In genomic region chr7:142079365-142079764, GRCm38 (mm10) we compare ENCODE assay signal across 39 mouse cellular contexts. TPM values are rescaled to one million over a fixed set of nuclear protein-coding genes. Genes with fewer than 3 reads are reported as not detected.
A peak's percentile ranks its signal among the peaks of the same experiment; 100 is the strongest.
DNase-seq lines count a peak whose midpoint lies in the region; ATAC-seq and TF ChIP-seq lines count a peak whose summit lies in the region.
"Had no signal": no experiment of that assay in that cellular context is flagged by ENCODE, and none has a peak within 500 bp of the region (broad histone marks: within the 10 kb centered on the region; RNA-seq: fewer than 3 reads in every experiment).

No protein-coding gene starts in this region.

- H3K36me3 ChIP-seq in kidney, adult 2 months (ENCODE audit: control insufficient read depth, insufficient read depth, low read length): no peaks in the 10 kb centered on the region
- H3K36me3 ChIP-seq in lung, postnatal 0 days (ENCODE audit: insufficient read depth, low read length): no peaks in the 10 kb centered on the region
- H3K36me3 ChIP-seq: embryonic facial prominence, embryonic 13.5 days; stomach, embryonic 15.5 days had no signal

- H3K4me1 ChIP-seq in kidney, adult 2 months (ENCODE audit: control insufficient read depth, insufficient read depth, low read length): no peaks in the 10 kb centered on the region
- peaks cover 2% of the 10 kb centered on the region; the same call in 1 of the 2 replicates for H3K4me1 ChIP-seq in lung, postnatal 0 days (ENCODE audit: insufficient read depth, low read depth, low read length)
- peaks cover 5% of the 10 kb centered on the region for H3K4me1 ChIP-seq in lung, adult 2 months (ENCODE audit: control insufficient read depth, insufficient read depth, low read length)

- no peak for TF ChIP-seq EP300 in lung, postnatal 0 days (IDR thresholded peaks at IDR 0.05)

- no peaks in the 10 kb centered on the region for H3K9me3 ChIP-seq in lung, postnatal 0 days (ENCODE audit: low read length)
- H3K9me3 ChIP-seq: embryonic facial prominence, embryonic 13.5 days; forebrain, embryonic 10.5 days; forebrain, embryonic 15.5 days; heart, embryonic 15.5 days; hindbrain, embryonic 15.5 days; stomach, embryonic 15.5 days had no signal

- no peak for TF ChIP-seq CTCF in kidney, adult 2 months (conservative IDR thresholded peaks at IDR 0.05; ENCODE audit: insufficient read depth, insufficient read length, low read depth, low read length)
- peak; percentile 22; the same call in 1 of the 2 replicates for TF ChIP-seq CTCF in lung, postnatal 0 days (IDR thresholded peaks at IDR 0.05)
- TF ChIP-seq CTCF in lung, adult 2 months (IDR thresholded peaks at IDR 0.05; ENCODE audit: insufficient read depth, low read length): no peak

- peak; percentile 3 to 4 for DNase-seq in cerebellum, postnatal 36 days
- no peak for DNase-seq in cerebellum, adult 18-20 months
- DNase-seq in kidney, adult 2 months: peak; percentile 32
- DNase-seq in kidney, postnatal 25 days: no peak
- no peak for DNase-seq in lung, postnatal 0 days (ENCODE audit: low spot score)
- no peak for DNase-seq in lung, adult 2 months
- no peak for DNase-seq in adrenal gland, postnatal 14 days
- DNase-seq: adrenal gland, adult 8-10 months; cerebellum, adult 11 months; heart, postnatal 36 days; kidney, adult 11 months; layer of hippocampus, postnatal 36 days; lung, embryonic 14.5 days; right cerebral cortex, postnatal 25 days; thymus, postnatal 14 days had no signal

- no peak overlapping the region for H3K27ac ChIP-seq in kidney, adult 2 months (ENCODE audit: insufficient read depth, low read depth, low read length)
- no peak overlapping the region for H3K27ac ChIP-seq in lung, postnatal 0 days (ENCODE audit: low read length)
- H3K27ac ChIP-seq: embryonic facial prominence, embryonic 13.5 days; forebrain, embryonic 10.5 days; forebrain, embryonic 15.5 days; heart, embryonic 15.5 days; hindbrain, embryonic 15.5 days; kidney, postnatal 0 days; stomach, embryonic 15.5 days had no signal

- H3K4me3 ChIP-seq in kidney, adult 2 months (ENCODE audit: insufficient read depth, low read depth, low read length): no peak overlapping the region
- no peak overlapping the region for H3K4me3 ChIP-seq in lung, postnatal 0 days (ENCODE audit: low read depth, low read length)
- no peak overlapping the region for H3K4me3 ChIP-seq in lung, adult 2 months (replicated peaks; ENCODE audit: extremely low read depth, low read depth, low read length)
- H3K4me3 ChIP-seq: embryonic facial prominence, embryonic 13.5 days; forebrain, embryonic 10.5 days; forebrain, embryonic 15.5 days; heart, embryonic 15.5 days; hindbrain, embryonic 15.5 days; stomach, embryonic 15.5 days had no signal

- no peak overlapping the region for H3K9ac ChIP-seq in lung, postnatal 0 days (replicated peaks; ENCODE audit: low read depth)
- H3K9ac ChIP-seq: embryonic facial prominence, embryonic 13.5 days; forebrain, embryonic 15.5 days; heart, embryonic 15.5 days; hindbrain, embryonic 15.5 days; lung, embryonic 14.5 days; stomach, embryonic 15.5 days had no signal

- no peak overlapping the region for H3K4me2 ChIP-seq in lung, postnatal 0 days (replicated peaks; ENCODE audit: low read depth, low read length)
- H3K4me2 ChIP-seq: embryonic facial prominence, embryonic 13.5 days; forebrain, embryonic 15.5 days; heart, embryonic 15.5 days; hindbrain, embryonic 15.5 days; lung, embryonic 14.5 days; midbrain, embryonic 11.5 days; stomach, embryonic 15.5 days had no signal

- ATAC-seq in lung, postnatal 0 days: peak; percentile 6; the same call in 1 of the 2 replicates
- ATAC-seq: forebrain, embryonic 15.5 days; inflammation-experienced regulatory T-cells, adult 6 months; midbrain, embryonic 16.5 days had no signal

- H3K27me3 ChIP-seq in kidney, adult 2 months (replicated peaks; ENCODE audit: control insufficient read depth, insufficient read depth, low read length): no peaks in the 10 kb centered on the region
- peaks cover 22% of the 10 kb centered on the region; the same call in 1 of the 2 replicates for H3K27me3 ChIP-seq in lung, postnatal 0 days (replicated peaks; ENCODE audit: insufficient read depth, low read length)
- H3K27me3 ChIP-seq: forebrain, embryonic 15.5 days; hindbrain, embryonic 15.5 days had no signal

- TF ChIP-seq POLR2A in kidney, adult 2 months (IDR thresholded peaks at IDR 0.05; ENCODE audit: low read depth, low read length): no peak
- TF ChIP-seq POLR2A in lung, adult 2 months (IDR thresholded peaks at IDR 0.05; ENCODE audit: borderline replicate concordance, extremely low read depth, low read depth, low read length): no peak

- WGBS in kidney, adult 2 months: 48% methylated on average over 5 of the region's 5 CpGs
- WGBS in lung, postnatal 0 days: 44% methylated on average over 5 of the region's 5 CpGs
- WGBS in lung, adult 2 months: 45% methylated on average over 5 of the region's 5 CpGs

RNA-seq across cellular contexts. Expression of gene Dusp8, which starts 16.3 kb away (rescaled TPM):
- polyA plus RNA-seq in kidney, adult 2 months (2012; rRNA removed): 3.6 and 3.7 TPM in 2 replicates
- polyA plus RNA-seq in lung, postnatal 0 days (2015; fragmentation: Nextera tagmentation; extraction: Ambion mirVana): 5.5 and 6.0 TPM in 2 replicates
- polyA plus RNA-seq in lung, adult 2 months (2012; rRNA removed): 30.1 and 33.3 TPM in 2 replicates
- 7.3 and 8.4 TPM in 2 replicates for total RNA-seq in adrenal gland, postnatal 14 days (2021)
- total RNA-seq: neutrophil, adult 5-6 weeks had no signal
- polyA plus RNA-seq: inflammation-experienced regulatory T-cells, adult 6 months had no signal

RNA-seq across cellular contexts. Expression of gene Mob2, which starts 18.5 kb away (rescaled TPM):
- polyA plus RNA-seq in kidney, adult 2 months (2012; rRNA removed): 44.0 and 45.3 TPM in 2 replicates
- 85.9 and 104 TPM in 2 replicates for polyA plus RNA-seq in lung, postnatal 0 days (2015; fragmentation: Nextera tagmentation; extraction: Ambion mirVana)
- polyA plus RNA-seq in lung, adult 2 months (2012; rRNA removed): 40.6 and 54.0 TPM in 2 replicates
- total RNA-seq in adrenal gland, postnatal 14 days (2021): 47.4 and 48.6 TPM in 2 replicates

RNA-seq across cellular contexts. Expression of gene Gm45618, which starts 41.2 kb away (rescaled TPM):
- not detected in 2 replicates for polyA plus RNA-seq in kidney, adult 2 months (2012; rRNA removed)
- not detected in 2 replicates for polyA plus RNA-seq in lung, postnatal 0 days (2015; fragmentation: Nextera tagmentation; extraction: Ambion mirVana)
- not detected in 2 replicates for polyA plus RNA-seq in lung, adult 2 months (2012; rRNA removed)
- not detected in 2 replicates for total RNA-seq in adrenal gland, postnatal 14 days (2021)
- total RNA-seq: adrenal gland, adult 8-10 months; CH12.LX; common myeloid progenitor, adult 5-6 weeks; ES-E14; gastrocnemius, adult 18-20 months; gastrocnemius, postnatal 4 days; heart, postnatal 36 days; layer of hippocampus, postnatal 36 days; left cerebral cortex, postnatal 10 days; liver, adult 2 months; neutrophil, adult 5-6 weeks had no signal
- polyA plus RNA-seq: C2C12; embryonic facial prominence, embryonic 13.5 days; forebrain, embryonic 15.5 days; frontal cortex, adult 2 months; heart, embryonic 15.5 days; hindbrain, embryonic 15.5 days; inflammation-experienced regulatory T-cells, adult 6 months; kidney, postnatal 0 days; large intestine, adult 2 months; limb, embryonic 11.5 days; liver, adult 2 months; lung, embryonic 14.5 days; midbrain, embryonic 11.5 days; neural tube, embryonic 11.5 days; stomach, embryonic 15.5 days; urinary bladder, adult 2 months had no signal

RNA-seq across cellular contexts. Expression of gene Gm39115, which starts 56.5 kb away (rescaled TPM):
- not detected in 2 replicates for polyA plus RNA-seq in kidney, adult 2 months (2012; rRNA removed)
- polyA plus RNA-seq in lung, postnatal 0 days (2015; fragmentation: Nextera tagmentation; extraction: Ambion mirVana): not detected in 2 replicates
- not detected in 2 replicates for polyA plus RNA-seq in lung, adult 2 months (2012; rRNA removed)
- total RNA-seq in adrenal gland, postnatal 14 days (2021): not detected in 2 replicates
- total RNA-seq: adrenal gland, adult 8-10 months; CH12.LX; common myeloid progenitor, adult 5-6 weeks; ES-E14; gastrocnemius, adult 18-20 months; gastrocnemius, postnatal 4 days; heart, postnatal 36 days; layer of hippocampus, postnatal 36 days; left cerebral cortex, postnatal 10 days; liver, adult 2 months; neutrophil, adult 5-6 weeks had no signal
- polyA plus RNA-seq: C2C12; embryonic facial prominence, embryonic 13.5 days; forebrain, embryonic 10.5 days; forebrain, embryonic 15.5 days; frontal cortex, adult 2 months; heart, embryonic 15.5 days; hindbrain, embryonic 15.5 days; inflammation-experienced regulatory T-cells, adult 6 months; kidney, postnatal 0 days; large intestine, adult 2 months; limb, embryonic 11.5 days; liver, adult 2 months; lung, embryonic 14.5 days; midbrain, embryonic 11.5 days; midbrain, embryonic 16.5 days; neural tube, embryonic 11.5 days; stomach, embryonic 15.5 days; urinary bladder, adult 2 months had no signal

Comparison
In these comparisons a context has a peak if more than half of its experiments do, and no peak if none do; other contexts are left out.
1. DNase-seq: peak in cerebellum, postnatal 36 days (2 of 2) and kidney, adult 2 months (single experiment); none in cerebellum, adult 18-20 months (0 of 2), kidney, postnatal 25 days (0 of 2), lung, postnatal 0 days (single experiment), lung, adult 2 months (single experiment) and adrenal gland, postnatal 14 days (single experiment).